Mouse (Mus musculus) liver, embryonic 13.5 days (tissue): ENCODE results near the gene Kras. TPM values are rescaled to one million over a fixed set of nuclear protein-coding genes. Genes with fewer than 3 reads are reported as not detected.

Experiments used
- ATAC-seq: fragments of 200-750 bp; cut with Nextera tagmentation; 2 replicates; pipeline ENCODE4 v1.8.0; 2017; ENCODE audit warnings: low read depth, mild to moderate bottlenecking, moderate number of reproducible peaks, moderate library complexity
- DNase-seq: peaks from one replicate; pipeline ENCODE4 v3.0.0; 2022
- H3K27ac ChIP-seq: fragments of 300-500 bp; sonication (generic); 2 replicates; pipeline ENCODE4 v1.5.1; 2015; ENCODE audit warnings: moderate library complexity, mild to moderate bottlenecking, inconsistent platforms
- H3K27me3 ChIP-seq: fragments of 300-500 bp; sonication (generic); 2 replicates; pipeline ENCODE4 v1.6.1; 2015; ENCODE audit warnings: mild to moderate bottlenecking, inconsistent platforms
- H3K36me3 ChIP-seq: fragments of 300-500 bp; sonication (generic); 2 replicates; pipeline ENCODE4 v1.6.1; 2015; ENCODE audit warnings: mild to moderate bottlenecking, inconsistent platforms
- H3K4me1 ChIP-seq: fragments of 300-500 bp; sonication (generic); replicated peaks from 2 replicates; pipeline ENCODE4 v1.6.1; 2015; ENCODE audit warnings: inconsistent platforms
- H3K4me2 ChIP-seq: fragments of 300-500 bp; sonication (generic); 2 replicates; pipeline ENCODE4 v1.6.1; 2015; ENCODE audit warnings: inconsistent platforms, mild to moderate bottlenecking, moderate library complexity
- H3K4me3 ChIP-seq: fragments of 300-500 bp; sonication (generic); replicated peaks from 2 replicates; pipeline ENCODE4 v1.5.1; 2015; ENCODE audit warnings: mild to moderate bottlenecking, inconsistent platforms
- H3K9ac ChIP-seq: fragments of 300-500 bp; sonication (generic); 2 replicates; pipeline ENCODE4 v1.6.1; 2015; ENCODE audit warnings: mild to moderate bottlenecking, inconsistent platforms
- H3K9me3 ChIP-seq: fragments of 300-500 bp; sonication (generic); replicated peaks from 2 replicates; pipeline ENCODE4 v1.6.1; 2016; ENCODE audit warnings: inconsistent platforms
- WGBS: fragments of 180-500 bp; shearing (Covaris S2); methylation state at CpG from one replicate; pipeline ENCODE4 v1.1.7; 2015; ENCODE audit not compliant: insufficient replicate concordance; 5-methylcytosine and 5-hydroxymethylcytosine counted together
- polyA plus RNA-seq: library from polyadenylated mRNA; unstranded; fragments of >200 nt; fragmentation: Nextera tagmentation; extraction: Ambion mirVana; gene quantifications from 2 replicates; pipeline ENCODE4 v1.2.1, GENCODE M21; 2015

Gene Kras
- polyA plus RNA-seq, 1 experiment from 2014 or later, result 55.0 TPM

- Histone ChIP-seq H3K27me3 (no peaks in the 10 kb centered on the region), H3K4me3 (no peak overlapping the region), H3K27ac (no peak overlapping the region), H3K36me3 (no peaks in the 10 kb centered on the region), H3K9me3 (no peaks in the 10 kb centered on the region), H3K4me1 (no peaks in the 10 kb centered on the region), H3K9ac (no peak overlapping the region), H3K4me2 (no peak overlapping the region)
- WGBS, result 48% methylated on average over 8 of the region's 8 CpGs
- DNase-seq (no peak), ATAC-seq (no peak)
Observed at GRCm38 (mm10) chr6:145182044-145182443, 68.0 kb downstream of the Kras start.

DNA sequence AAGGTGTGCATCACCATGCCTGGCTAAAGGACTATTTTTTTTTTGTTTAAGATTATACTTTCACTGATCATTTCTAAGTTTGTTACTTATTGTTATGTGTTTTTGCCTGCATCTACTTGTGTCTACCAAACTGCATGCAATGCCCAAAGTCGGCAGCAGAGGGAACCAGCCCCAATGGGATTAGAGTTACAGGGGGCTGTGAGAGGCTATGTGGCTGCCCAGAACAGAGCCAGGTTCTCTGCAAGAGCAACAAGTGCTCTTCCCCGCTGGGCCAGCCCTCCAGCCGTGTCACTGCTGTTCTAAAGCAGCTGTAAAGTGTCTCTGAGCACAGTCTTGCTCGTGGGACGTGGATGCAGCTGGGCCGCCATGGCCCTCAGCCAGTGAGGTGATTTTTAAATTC is 70.4 kb downstream of the Kras start:
- Histone ChIP-seq H3K4me2 (no peak overlapping the region), H3K9me3 (no peaks in the 10 kb centered on the region), H3K27ac (no peak overlapping the region), H3K4me1 (peaks cover 4% of the 10 kb centered on the region; the same call in 1 of the 2 replicates), H3K9ac (no peak overlapping the region), H3K27me3 (no peaks in the 10 kb centered on the region), H3K4me3 (no peak overlapping the region), H3K36me3 (no peaks in the 10 kb centered on the region)
- WGBS, result 38% methylated on average over 6 of the region's 6 CpGs
- no peak for ATAC-seq
- DNase-seq, result peak; percentile 14

DNA sequence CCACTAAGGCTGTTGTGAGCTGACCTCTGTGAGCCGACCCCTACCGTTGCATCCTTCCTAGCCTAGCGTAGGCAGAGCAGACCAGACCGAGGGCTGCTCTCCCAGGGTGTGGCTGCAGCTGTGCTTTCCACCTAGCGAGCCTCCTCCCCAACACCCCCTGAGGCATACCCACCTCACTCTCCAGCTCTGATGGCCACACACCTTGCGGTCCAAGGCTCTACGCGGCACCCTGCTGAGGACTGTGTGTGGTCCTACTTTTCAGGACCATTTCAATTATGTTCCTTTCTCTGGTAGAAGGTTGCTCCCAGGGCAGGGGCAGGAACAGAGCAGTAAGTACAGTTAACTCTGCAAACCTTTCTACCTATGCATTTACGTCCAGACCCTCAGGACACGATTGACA is 73.6 kb downstream of the Kras start:
- 72% methylated on average over 10 of the region's 10 CpGs for WGBS
- Histone ChIP-seq H3K9ac (no peak overlapping the region), H3K4me1 (peaks cover 12% of the 10 kb centered on the region), H3K27ac (no peak overlapping the region), H3K27me3 (no peaks in the 10 kb centered on the region), H3K36me3 (no peaks in the 10 kb centered on the region), H3K9me3 (no peaks in the 10 kb centered on the region), H3K4me2 (no peak overlapping the region), H3K4me3 (no peak overlapping the region)
- DNase-seq (no peak), ATAC-seq (no peak)

DNA sequence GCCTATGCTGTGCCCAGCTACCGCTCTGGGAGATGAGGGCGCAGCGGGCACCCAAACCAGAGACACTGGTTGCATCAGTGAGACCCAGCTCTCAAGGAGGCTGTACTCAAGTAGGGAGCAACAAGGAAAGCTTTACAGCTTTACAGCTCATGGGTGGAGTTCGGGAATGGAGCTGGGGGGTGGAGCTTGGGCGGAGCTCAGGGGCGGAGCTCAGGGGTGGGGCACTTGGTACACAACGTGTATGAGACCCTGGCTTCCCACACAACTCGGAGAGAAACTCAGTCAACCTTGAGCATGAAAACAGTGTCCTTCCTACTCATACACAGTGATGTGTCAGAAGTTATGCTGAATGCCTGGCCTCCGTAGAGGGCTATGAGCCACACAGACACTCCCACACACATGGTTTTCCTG is 74.5 kb downstream of the Kras start:
- Histone ChIP-seq H3K36me3 (no peaks in the 10 kb centered on the region), H3K9ac (no peak overlapping the region), H3K4me2 (no peak overlapping the region), H3K4me1 (peaks cover 12% of the 10 kb centered on the region), H3K27me3 (no peaks in the 10 kb centered on the region), H3K4me3 (no peak overlapping the region), H3K9me3 (no peaks in the 10 kb centered on the region), H3K27ac (no peak overlapping the region)
- no peak for DNase-seq
- peak; percentile 53; the same call in 1 of the 2 replicates for ATAC-seq
- 51% methylated on average over 9 of the region's 9 CpGs for WGBS

DNA sequence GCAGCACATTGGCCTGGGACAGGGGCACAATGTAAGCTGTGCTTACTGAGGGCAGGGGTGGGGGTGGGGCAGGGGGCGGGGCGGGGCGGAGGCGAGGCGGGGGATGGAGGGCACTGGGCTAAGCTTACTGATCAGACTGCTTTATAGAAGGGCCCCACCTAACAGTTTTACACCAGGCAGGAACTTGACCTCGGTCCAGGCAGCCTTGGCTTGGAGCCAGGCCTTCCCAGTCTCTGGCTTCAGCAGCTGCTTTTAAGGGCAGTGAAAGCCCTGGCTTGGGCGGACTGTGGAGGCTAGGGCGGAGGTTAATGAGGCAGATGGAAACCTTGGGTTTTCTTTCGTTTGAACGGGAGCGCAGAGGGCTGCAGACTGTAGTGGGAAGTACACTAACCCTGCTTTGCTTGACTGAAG is 76.3 kb downstream of the Kras start:
- WGBS, result 54% methylated on average over 11 of the region's 11 CpGs
- H3K4me2 ChIP-seq, result no peak overlapping the region
- no peaks in the 10 kb centered on the region for H3K36me3 ChIP-seq
- no peak overlapping the region for H3K9ac ChIP-seq
- no peak for DNase-seq
- ATAC-seq, result peak; percentile 49; the same call in 1 of the 2 replicates
- H3K4me1 ChIP-seq, result peaks cover 12% of the 10 kb centered on the region
- H3K27me3 ChIP-seq, result no peaks in the 10 kb centered on the region
- H3K27ac ChIP-seq, result no peak overlapping the region
- H3K4me3 ChIP-seq, result no peak overlapping the region
- no peaks in the 10 kb centered on the region for H3K9me3 ChIP-seq

DNA sequence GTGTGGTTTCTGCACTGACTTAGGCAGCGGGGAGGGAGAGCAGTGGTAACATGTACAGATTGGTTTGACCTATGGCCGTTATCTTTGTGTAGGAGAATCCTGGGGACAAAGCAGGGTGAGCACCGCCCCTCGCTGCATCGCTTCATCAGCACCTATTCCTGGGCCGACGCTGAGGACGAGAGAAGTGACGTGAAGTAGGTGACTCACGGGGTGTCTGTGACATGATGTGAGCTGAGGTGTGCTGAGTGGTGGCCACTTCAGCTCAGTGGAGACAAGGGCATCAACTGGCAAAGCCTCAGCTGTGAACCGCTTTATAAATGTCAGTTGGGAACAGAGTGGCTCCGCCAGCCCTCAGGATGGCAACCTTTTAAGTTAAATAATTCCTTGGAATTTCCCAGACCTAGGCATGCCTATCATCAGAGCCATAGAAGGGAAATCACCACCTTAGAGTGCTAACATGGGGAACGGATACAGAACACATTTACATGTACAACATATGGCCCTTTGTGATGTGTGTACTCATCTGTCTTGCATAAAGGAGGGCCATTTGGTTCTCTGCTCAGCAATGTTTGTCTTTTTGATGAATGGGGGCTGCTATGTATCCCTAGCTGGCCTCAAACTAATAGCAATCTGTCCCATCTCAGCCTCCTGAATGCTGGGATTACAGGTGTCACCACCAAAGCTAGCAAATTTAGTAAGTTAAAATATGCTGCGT is 78.0 kb downstream of the Kras start:
- 76% methylated on average over 14 of the region's 14 CpGs for WGBS

More for the DNA sequence above, 78.0 kb downstream of the Kras start:
- no peak for ATAC-seq
- Histone ChIP-seq H3K4me1 (peaks cover 12% of the 10 kb centered on the region), H3K27ac (no peak overlapping the region), H3K4me2 (no peak overlapping the region), H3K4me3 (no peak overlapping the region), H3K27me3 (no peaks in the 10 kb centered on the region), H3K9me3 (no peaks in the 10 kb centered on the region), H3K36me3 (no peaks in the 10 kb centered on the region), H3K9ac (no peak overlapping the region)
- no peak for DNase-seq

Other genes with a start within 250 kb of the Kras start
- gene Bcat1, start 174.1 kb downstream of the Kras start, polyA plus RNA-seq, result 0.48 and 0.65 TPM in 2 replicates
- 12.7 and 16.1 TPM in 2 replicates for gene Lrmp, start 134.6 kb downstream of the Kras start, polyA plus RNA-seq
- gene Casc1, start 39.2 kb downstream of the Kras start, polyA plus RNA-seq, result 0.10 and 0.13 TPM in 2 replicates
- 16.2 and 17.1 TPM in 2 replicates for gene Etfrf1, start 39.1 kb downstream of the Kras start, polyA plus RNA-seq